Mouse (Mus musculus) liver, adult 2 months (tissue): ENCODE data around the gene Gm3591.
"Not testable (repeated sequence)": the region's sequence is repeated elsewhere in the genome, so short reads cannot be mapped to it uniquely, and the experiment has no call there.

Experiments
- CTCF ChIP-seq: fragments of 200-500 bp; IDR thresholded peaks from 2 replicates; pipeline ENCODE4 v1.5.1; 2011; ENCODE audit warnings: low read depth, low read length, control low read depth
- POLR2A ChIP-seq: fragments of 200-500 bp; IDR thresholded peaks from 2 replicates; pipeline ENCODE4 v1.6.1; 2011; ENCODE audit warnings: low read length, control low read depth; ENCODE audit not compliant: insufficient read depth; ENCODE audit errors: extremely low read depth

DNA sequence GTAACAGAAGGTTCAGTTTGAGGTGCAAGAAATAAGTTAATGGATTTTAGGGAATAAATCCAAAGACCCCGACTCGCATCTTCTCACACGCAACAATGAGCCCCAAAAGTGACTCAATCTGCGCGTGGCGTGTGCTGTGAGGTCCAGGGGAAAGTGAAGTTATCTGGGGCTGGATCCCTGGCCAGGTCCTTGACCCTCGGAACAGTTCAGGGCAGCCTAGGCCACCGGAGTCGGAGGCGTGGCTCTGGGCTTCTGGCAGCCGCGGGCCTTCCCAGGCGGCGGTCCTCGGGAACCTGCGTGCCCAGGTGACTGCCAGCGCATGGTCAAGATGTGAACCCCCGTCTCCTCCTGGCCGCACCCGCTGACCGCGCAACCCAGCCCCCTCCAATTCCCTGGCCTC, 14.1 kb upstream of the Gm3591 start:
- TF ChIP-seq POLR2A, CTCF: not testable (repeated sequence)
